10 mouse cellular contexts compared by ENCODE assay signal in the genomic region with DNA sequence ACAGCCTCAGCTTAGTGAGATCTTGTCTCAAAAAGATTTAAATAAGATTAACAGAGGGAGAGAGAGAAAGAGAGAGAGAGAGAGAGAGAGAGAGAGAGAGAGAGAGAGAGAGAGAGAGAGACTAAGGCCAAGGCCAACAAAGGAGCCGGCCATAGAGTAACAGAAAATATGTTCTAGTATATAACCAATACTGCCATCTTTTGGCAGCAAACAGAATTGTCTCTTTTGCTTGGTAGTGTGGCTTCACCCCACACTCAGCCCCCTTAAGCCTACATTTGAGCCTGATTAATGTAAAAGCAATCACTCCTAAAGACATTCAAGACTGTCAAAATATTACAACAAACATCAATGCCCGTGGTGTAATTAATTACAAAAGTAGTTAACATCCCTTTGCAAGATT. TPM values are rescaled to one million over a fixed set of nuclear protein-coding genes. Genes with fewer than 3 reads are reported as not detected.
DNase-seq lines count a peak whose midpoint lies in the region; ATAC-seq lines count a peak whose summit lies in the region.
"Had no signal": no experiment of that assay in that cellular context is flagged by ENCODE, and none has a peak within 500 bp of the region (broad histone marks: within the 10 kb centered on the region; RNA-seq: fewer than 3 reads in every experiment).

No protein-coding gene starts in this region.

- no peak for ATAC-seq in monocyte, adult 5-6 weeks (replicated peaks; ENCODE audit: insufficient number of reproducible peaks, low FRiP score, low TSS enrichment, poor library complexity, severe bottlenecking)

- peak; percentile 41 to 58 for DNase-seq in cerebellum, postnatal 10 days
- no peak for DNase-seq in cerebellum, postnatal 36 days
- peak; percentile 9 to 16 for DNase-seq in left cerebral cortex, postnatal 25 days (ENCODE audit: low spot score in 2 of 2)
- no peak for DNase-seq in left cerebral cortex, adult 11 months (ENCODE audit: low spot score)
- peak; percentile 21 for DNase-seq in MN1 (ENCODE audit: low spot score)
- peak; percentile 17 for DNase-seq in lung, postnatal 25 days (ENCODE audit: low spot score)
- no peak for DNase-seq in heart, adult 8-10 months (ENCODE audit: low spot score)
- DNase-seq: gastrocnemius, postnatal 25 days; kidney, postnatal 10 days had no signal

- intact Hi-C loops in left cerebral cortex, postnatal 25 days (cut with DNase I) = loop anchor here (5.0 kb wide), 1 partner anchor 74 kb away; no protein-coding TSS in a partner anchor

RNA-seq across cellular contexts. Expression of a gene that starts 37.1 kb away (rescaled TPM):
- total RNA-seq in left cerebral cortex, postnatal 25 days (2021) = 10 to 100 TPM in 1 of 2 experiments, 1 to 10 TPM in 1; 9.3 to 11.2 TPM
- total RNA-seq in monocyte, adult 5-6 weeks (2017) = not detected in 3 replicates
- total RNA-seq in heart, adult 8-10 months (2022) = under 1 TPM in 2 of 4 experiments, not detected in 2; 0.08 to 0.11 TPM

RNA-seq across cellular contexts. Expression of a gene that starts 52.3 kb away (rescaled TPM):
- 10 to 100 TPM; 20.2 to 21.2 TPM for total RNA-seq in left cerebral cortex, postnatal 25 days (2021)
- 11.1 to 23.8 TPM (median 23.0 TPM) in 3 replicates for total RNA-seq in monocyte, adult 5-6 weeks (2017)
- total RNA-seq in heart, adult 8-10 months (2022) = 1 to 10 TPM; 4.7 to 6.0 (median 5.6) TPM

Comparison
In these comparisons a context has a peak if more than half of its experiments do, and no peak if none do; other contexts are left out.
1. DNase-seq: peak in cerebellum, postnatal 10 days (2 of 2), left cerebral cortex, postnatal 25 days (2 of 2), MN1 (single experiment) and lung, postnatal 25 days (single experiment); none in cerebellum, postnatal 36 days (0 of 2), left cerebral cortex, adult 11 months (single experiment) and heart, adult 8-10 months (single experiment).
2. RNA of a gene that starts 37.1 kb away (total RNA-seq): 9.3 to 11.2 TPM in left cerebral cortex, postnatal 25 days; 0.08 to 0.11 TPM in heart, adult 8-10 months and not detected in monocyte, adult 5-6 weeks; every median in the first group is over 4 times any median in the second.